Mouse (Mus musculus) spleen, adult 2 months (tissue): ENCODE data around the gene Commd9.

Experiments used
- CTCF ChIP-seq: fragments of 200-500 bp; IDR thresholded peaks from 2 replicates; pipeline ENCODE4 v1.5.1; 2011; ENCODE audit warnings: mild to moderate bottlenecking, inconsistent platforms; ENCODE audit not compliant: insufficient read depth, insufficient read length, insufficient replicate concordance; ENCODE audit errors: extremely low read depth
- POLR2A ChIP-seq: fragments of 200-500 bp; IDR thresholded peaks from 2 replicates; pipeline ENCODE4 v1.6.1; 2011; ENCODE audit warnings: low read depth, low read length, inconsistent platforms

- TF ChIP-seq POLR2A, result no peak
- TF ChIP-seq CTCF, result peak; percentile 85
Observed at GRCm38 (mm10) chr2:101905534-101906378, 19.7 kb downstream of the Commd9 start.
